Comparison of ENCODE assay signal across 33 mouse cellular contexts in genomic region chr7:25311193-25311592, GRCm38 (mm10). TPM values are rescaled to one million over a fixed set of nuclear protein-coding genes. Genes with fewer than 3 reads are reported as not detected.
"Had no signal": no experiment of that assay in that cellular context is flagged by ENCODE, and none has a peak within 500 bp of the region (broad histone marks: within the 10 kb centered on the region; RNA-seq: fewer than 3 reads in every experiment).

No protein-coding gene starts in this region.

- H3K27ac ChIP-seq: embryonic facial prominence, embryonic 10.5 days; embryonic facial prominence, embryonic 12.5 days; embryonic facial prominence, embryonic 13.5 days; embryonic facial prominence, embryonic 15.5 days; forebrain, embryonic 10.5 days; forebrain, embryonic 12.5 days; forebrain, embryonic 13.5 days; forebrain, embryonic 15.5 days; gastrocnemius, adult 2 months; heart, adult 2 months had no signal

- H3K4me3 ChIP-seq: embryonic facial prominence, embryonic 10.5 days; embryonic facial prominence, embryonic 12.5 days; embryonic facial prominence, embryonic 13.5 days; embryonic facial prominence, embryonic 15.5 days; erythroblast, embryonic 14.5 days; forebrain, embryonic 10.5 days; forebrain, embryonic 12.5 days; forebrain, embryonic 13.5 days; forebrain, embryonic 15.5 days; gastrocnemius, adult 2 months; heart, adult 2 months had no signal

- H3K9me3 ChIP-seq: embryonic facial prominence, embryonic 10.5 days; embryonic facial prominence, embryonic 12.5 days; embryonic facial prominence, embryonic 13.5 days; embryonic facial prominence, embryonic 15.5 days; forebrain, embryonic 10.5 days; forebrain, embryonic 12.5 days; forebrain, embryonic 13.5 days; forebrain, embryonic 15.5 days had no signal

- DNase-seq: cerebellum, adult 8-10 months; cerebellum, adult 9-10 months; cerebellum, adult 9-11 months; cerebellum, postnatal 10 days; cerebellum, postnatal 14 days; cerebellum, postnatal 25 days; cerebellum, postnatal 36 days; embryo, embryonic 11 days; forebrain, postnatal 0 days; gastrocnemius, adult 2 months; gastrocnemius, postnatal 10 days; gastrocnemius, postnatal 14 days; gastrocnemius, postnatal 25 days; gastrocnemius, postnatal 36 days; heart, adult 11 months; heart, adult 18-20 months; heart, adult 2 months had no signal

- H3K36me3 ChIP-seq: embryonic facial prominence, embryonic 10.5 days; embryonic facial prominence, embryonic 12.5 days; embryonic facial prominence, embryonic 13.5 days; embryonic facial prominence, embryonic 15.5 days; forebrain, embryonic 10.5 days; forebrain, embryonic 12.5 days; forebrain, embryonic 15.5 days had no signal

RNA-seq across cellular contexts. Expression of gene Tmem145, which starts 5.3 kb away (rescaled TPM):
- total RNA-seq: common myeloid progenitor, adult 5-6 weeks; gastrocnemius, adult 18-20 months; gastrocnemius, adult 2 months; gastrocnemius, adult 8-10 months; gastrocnemius, postnatal 10 days; gastrocnemius, postnatal 14 days; gastrocnemius, postnatal 25 days; gastrocnemius, postnatal 36 days; granulocyte monocyte progenitor cell, adult 5-6 weeks; heart, adult 18-20 months; heart, adult 2 months had no signal
- polyA plus RNA-seq: erythroblast, embryonic 14.5 days; gonadal fat pad, adult 2 months had no signal

RNA-seq across cellular contexts. Expression of gene Prr19, which starts 10.0 kb away (rescaled TPM):
- total RNA-seq: common myeloid progenitor, adult 5-6 weeks; gastrocnemius, adult 18-20 months; gastrocnemius, adult 2 months; gastrocnemius, adult 8-10 months; gastrocnemius, postnatal 10 days; gastrocnemius, postnatal 14 days; gastrocnemius, postnatal 25 days; gastrocnemius, postnatal 36 days; gastrocnemius, postnatal 4 days; granulocyte monocyte progenitor cell, adult 5-6 weeks; heart, adult 18-20 months; heart, adult 2 months; heart, adult 8-10 months had no signal
- polyA plus RNA-seq: erythroblast, embryonic 14.5 days; heart, adult 2 months had no signal
